Mouse (Mus musculus) neural tube, embryonic 13.5 days (tissue): ENCODE measurements around the gene Cog3. TPM values are rescaled to one million over a fixed set of nuclear protein-coding genes. Genes with fewer than 3 reads are reported as not detected.

ENCODE experiments used
- ATAC-seq: fragments of 200-750 bp; cut with Nextera tagmentation; 2 replicates; pipeline ENCODE4 v1.8.0; 2017; ENCODE audit warnings: low read depth, mild to moderate bottlenecking, moderate TSS enrichment, moderate library complexity
- H3K27ac ChIP-seq: fragments of 300-500 bp; sonication (generic); replicated peaks from 2 replicates; pipeline ENCODE4 v1.5.1; 2015; ENCODE audit warnings: moderate library complexity, mild to moderate bottlenecking, inconsistent platforms
- H3K27me3 ChIP-seq: fragments of 300-500 bp; sonication (generic); 2 replicates; pipeline ENCODE4 v1.6.1; 2015; ENCODE audit warnings: mild to moderate bottlenecking, inconsistent platforms
- H3K36me3 ChIP-seq: fragments of 300-500 bp; sonication (generic); 2 replicates; pipeline ENCODE4 v1.6.1; 2015; ENCODE audit warnings: mild to moderate bottlenecking, inconsistent platforms
- H3K4me1 ChIP-seq: fragments of 300-500 bp; sonication (generic); replicated peaks from 2 replicates; pipeline ENCODE4 v1.6.1; 2015; ENCODE audit warnings: inconsistent platforms
- H3K4me2 ChIP-seq: fragments of 300-500 bp; sonication (generic); 2 replicates; pipeline ENCODE4 v1.6.1; 2015; ENCODE audit warnings: inconsistent platforms, mild to moderate bottlenecking, moderate library complexity
- H3K4me3 ChIP-seq: fragments of 300-500 bp; sonication (generic); 2 replicates; pipeline ENCODE4 v1.5.1; 2015; ENCODE audit warnings: mild to moderate bottlenecking, inconsistent platforms
- H3K9ac ChIP-seq: fragments of 300-500 bp; sonication (generic); 2 replicates; pipeline ENCODE4 v1.6.1; 2015; ENCODE audit warnings: moderate library complexity, mild to moderate bottlenecking, inconsistent platforms
- H3K9me3 ChIP-seq: fragments of 300-500 bp; sonication (generic); 2 replicates; pipeline ENCODE4 v1.6.1; 2016; ENCODE audit warnings: inconsistent platforms
- WGBS: fragments of 180-500 bp; shearing (Covaris S2); methylation state at CpG from one replicate; pipeline ENCODE4 v1.1.7; 2015; 5-methylcytosine and 5-hydroxymethylcytosine counted together
- polyA plus RNA-seq: library from polyadenylated mRNA; unstranded; fragments of >200 nt; fragmentation: Nextera tagmentation; extraction: Ambion mirVana; gene quantifications from 2 replicates; pipeline ENCODE4 v1.2.1, GENCODE M21; 2015

Gene Cog3
- polyA plus RNA-seq, 1 experiment from 2014 or later, result 17.1 TPM

GRCm38 (mm10) chr14:75665430-75666180, 88.7 kb downstream of the Cog3 start:
- no peak overlapping the region for H3K4me3 ChIP-seq
- H3K4me2 ChIP-seq, result no peak overlapping the region
- H3K36me3 ChIP-seq, result no peaks in the 10 kb centered on the region
- H3K27me3 ChIP-seq, result no peaks in the 10 kb centered on the region
- H3K9ac ChIP-seq, result no peak overlapping the region
- H3K9me3 ChIP-seq, result no peaks in the 10 kb centered on the region
- H3K4me1 ChIP-seq, result peaks cover 11% of the 10 kb centered on the region
- WGBS, result 76% methylated on average over 2 of the region's 2 CpGs
- H3K27ac ChIP-seq, result no peak overlapping the region
- ATAC-seq, result no peak

GRCm38 (mm10) chr14:75661548-75661947, 92.8 kb downstream of the Cog3 start:
- no peak overlapping the region for H3K9ac ChIP-seq
- H3K4me2 ChIP-seq, result no peak overlapping the region
- peaks cover 12% of the 10 kb centered on the region for H3K4me1 ChIP-seq
- H3K9me3 ChIP-seq, result no peaks in the 10 kb centered on the region
- 25% methylated on average over 8 of the region's 8 CpGs for WGBS
- no peaks in the 10 kb centered on the region for H3K36me3 ChIP-seq
- 0 out of 2 replicates have a peak overlapping the region, but pooled peaks have one; percentile 29 for H3K27ac ChIP-seq
- no peak for ATAC-seq
- H3K27me3 ChIP-seq, result no peaks in the 10 kb centered on the region
- no peak overlapping the region for H3K4me3 ChIP-seq

GRCm38 (mm10) chr14:75660936-75661335, 93.4 kb downstream of the Cog3 start:
- Histone ChIP-seq H3K4me3 (no peak overlapping the region), H3K4me1 (peaks cover 12% of the 10 kb centered on the region), H3K27ac (no peak overlapping the region), H3K27me3 (no peaks in the 10 kb centered on the region), H3K36me3 (no peaks in the 10 kb centered on the region), H3K9ac (no peak overlapping the region), H3K9me3 (no peaks in the 10 kb centered on the region), H3K4me2 (no peak overlapping the region)
- WGBS, result 76% methylated on average over 6 of the region's 6 CpGs
- 0 out of 2 replicates have a peak, but pooled peaks have one; percentile 36 for ATAC-seq

Other genes starting within 250 kb of the Cog3 start
- not detected in 2 replicates for gene Spert, start 161.4 kb downstream of the Cog3 start, polyA plus RNA-seq
- gene Erich6b, start 112.3 kb downstream of the Cog3 start, polyA plus RNA-seq, result not detected in 2 replicates
- gene Slc25a30, start 32.5 kb upstream of the Cog3 start, polyA plus RNA-seq, result 8.5 and 10.2 TPM in 2 replicates
- gene Tpt1, start 90.6 kb upstream of the Cog3 start, polyA plus RNA-seq, result 917 and 951 TPM in 2 replicates
- gene Kctd4, start 200.5 kb upstream of the Cog3 start, polyA plus RNA-seq, result 6.5 and 7.0 TPM in 2 replicates